Mouse (Mus musculus) urinary bladder, adult 18-20 months (tissue): ENCODE data around the gene Slc25a22.
A peak's percentile ranks its signal among the peaks of the same experiment; 100 is the strongest.

Experiments used
- DNase-seq, 2 experiments: peaks; one replicate each; pipeline ENCODE4 v3.0.0; 2022; ENCODE audit warnings: low spot score in 2 of 2, mixed read lengths in 2 of 2

The Slc25a22 gene

GRCm38 (mm10) chr7:141437178-141438120 is at the start of gene Slc25a22:
Gene Slc25a22, minus strand, starts transcription at chr7:141437892.
- DNase-seq, result peak; percentile 70 to 86

- DNase-seq, result no peak
These were observed 49.4 kb upstream of the Slc25a22 start for GRCm38 (mm10) chr7:141487141-141487540.

GRCm38 (mm10) chr7:141486239-141486638 is 48.5 kb upstream of the Slc25a22 start:
- DNase-seq, result no peak

GRCm38 (mm10) chr7:141485606-141486005 is 47.9 kb upstream of the Slc25a22 start:
- DNase-seq, result no peak

- DNase-seq, result no peak
These were observed 47.5 kb upstream of the Slc25a22 start for GRCm38 (mm10) chr7:141485186-141485585.

- DNase-seq, result no peak
These were observed 46.8 kb upstream of the Slc25a22 start for GRCm38 (mm10) chr7:141484186-141485120.

- no peak for DNase-seq
These were observed 45.5 kb upstream of the Slc25a22 start for GRCm38 (mm10) chr7:141483114-141483653.

GRCm38 (mm10) chr7:141482531-141483024 is 44.9 kb upstream of the Slc25a22 start:
- DNase-seq, result no peak

GRCm38 (mm10) chr7:141481498-141482401 is 44.1 kb upstream of the Slc25a22 start:
- no peak for DNase-seq

GRCm38 (mm10) chr7:141480842-141481497 is 43.3 kb upstream of the Slc25a22 start:
- no peak for DNase-seq

GRCm38 (mm10) chr7:141478270-141478748 is 40.6 kb upstream of the Slc25a22 start:
- DNase-seq, result no peak

- DNase-seq, result no peak
These were observed 40.0 kb upstream of the Slc25a22 start for GRCm38 (mm10) chr7:141477578-141478269.

- DNase-seq, result no peak
These were observed 39.3 kb upstream of the Slc25a22 start for GRCm38 (mm10) chr7:141476981-141477370.

- DNase-seq, result peak; percentile 85 to 87
These were observed 38.7 kb upstream of the Slc25a22 start for GRCm38 (mm10) chr7:141476226-141476980.

- DNase-seq, result no peak
These were observed 38.1 kb upstream of the Slc25a22 start for GRCm38 (mm10) chr7:141475805-141476158.

GRCm38 (mm10) chr7:141475011-141475804 is 37.5 kb upstream of the Slc25a22 start, which contains the start of the genes Polr2l and Tspan4:
Gene Polr2l, minus strand, starts transcription at chr7:141475132.
Gene Tspan4, plus strand, starts transcription at chr7:141475240.
- peak; percentile 76 to 88 for DNase-seq

- no peak for DNase-seq
These were observed 36.5 kb upstream of the Slc25a22 start for GRCm38 (mm10) chr7:141474160-141474559.

- no peak for DNase-seq
These were observed 35.1 kb upstream of the Slc25a22 start for GRCm38 (mm10) chr7:141472763-141473162.
